Mouse (Mus musculus): ENCODE measurements at regions not wholly inside any gene's neighbourhood (a gene's known extent, or its start where the extent isn't known, plus 50 kb on each side); places are given as distances from the start of the nearest gene placed in this dataset.

GRCm38 (mm10) chr15:32009818-32010217 is 167.3 kb upstream of the Tas2r119 start:
- H3K4me3 ChIP-seq (ENCODE audit: low read depth, low read length), result no peak overlapping the region
- H3K27me3 ChIP-seq (ENCODE audit: control insufficient read depth, insufficient read depth, low read length, poor library complexity, severe bottlenecking), result no peaks in the 10 kb centered on the region
- no peaks in the 10 kb centered on the region for H3K9me3 ChIP-seq (replicated peaks; ENCODE audit: control insufficient read depth, insufficient read depth, low read length, poor library complexity, severe bottlenecking)
- no peaks in the 10 kb centered on the region for H3K36me3 ChIP-seq (ENCODE audit: control insufficient read depth, insufficient read depth, low read length, poor library complexity, severe bottlenecking)
- H3K4me1 ChIP-seq (ENCODE audit: control insufficient read depth, insufficient read depth, low read length), result no peaks in the 10 kb centered on the region
- TF ChIP-seq EP300 (IDR thresholded peaks at IDR 0.05; ENCODE audit: insufficient read depth, low read depth, low read length) (no peak), POLR2A (IDR thresholded peaks at IDR 0.05; ENCODE audit: insufficient read depth, low read length) (no peak), CTCF (IDR thresholded peaks at IDR 0.05; ENCODE audit: low read depth, low read length) (no peak)
- no peak overlapping the region for H3K27ac ChIP-seq (ENCODE audit: insufficient read depth, low read length)
- no peak overlapping the region for H3K9ac ChIP-seq (ENCODE audit: low read depth, poor library complexity, severe bottlenecking)

- TF ChIP-seq EP300 (IDR thresholded peaks at IDR 0.05; ENCODE audit: insufficient read depth, low read depth, low read length) (no peak), POLR2A (IDR thresholded peaks at IDR 0.05; ENCODE audit: insufficient read depth, low read length) (no peak), CTCF (IDR thresholded peaks at IDR 0.05; ENCODE audit: low read depth, low read length) (no peak)
- Histone ChIP-seq H3K36me3 (ENCODE audit: control insufficient read depth, insufficient read depth, low read length, poor library complexity, severe bottlenecking) (no peaks in the 10 kb centered on the region), H3K9me3 (replicated peaks; ENCODE audit: control insufficient read depth, insufficient read depth, low read length, poor library complexity, severe bottlenecking) (no peaks in the 10 kb centered on the region), H3K9ac (ENCODE audit: low read depth, poor library complexity, severe bottlenecking) (no peak overlapping the region), H3K27me3 (ENCODE audit: control insufficient read depth, insufficient read depth, low read length, poor library complexity, severe bottlenecking) (no peaks in the 10 kb centered on the region), H3K4me1 (ENCODE audit: control insufficient read depth, insufficient read depth, low read length) (no peaks in the 10 kb centered on the region), H3K4me3 (ENCODE audit: low read depth, low read length) (no peak overlapping the region), H3K27ac (ENCODE audit: insufficient read depth, low read length) (no peak overlapping the region)
Measured at GRCm38 (mm10) chr15:32012044-32012443, 165.0 kb upstream of the Tas2r119 start.

DNA sequence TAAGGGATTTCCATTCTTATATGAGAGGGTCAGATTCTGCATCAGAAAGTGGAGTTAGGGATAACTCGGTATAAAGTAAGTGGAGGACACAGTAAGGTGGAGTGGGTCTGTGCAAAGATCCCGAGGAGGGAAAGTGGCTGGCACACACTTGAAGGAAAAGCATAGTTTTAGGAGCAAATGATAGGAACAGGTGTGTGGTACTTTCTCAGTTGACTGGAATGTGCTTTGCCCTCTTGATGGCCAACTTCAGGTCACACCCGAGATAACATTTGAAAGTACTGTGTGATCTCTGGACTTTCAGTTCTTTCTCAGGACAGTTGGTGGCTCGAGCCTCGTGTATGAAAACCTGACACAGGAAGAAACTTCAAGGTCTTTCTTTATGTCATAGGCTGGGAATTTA is 164.3 kb upstream of the Tas2r119 start:
- Histone ChIP-seq H3K4me3 (ENCODE audit: low read depth, low read length) (no peak overlapping the region), H3K9ac (ENCODE audit: low read depth, poor library complexity, severe bottlenecking) (no peak overlapping the region), H3K4me1 (ENCODE audit: control insufficient read depth, insufficient read depth, low read length) (no peaks in the 10 kb centered on the region), H3K9me3 (replicated peaks; ENCODE audit: control insufficient read depth, insufficient read depth, low read length, poor library complexity, severe bottlenecking) (no peaks in the 10 kb centered on the region), H3K27ac (ENCODE audit: insufficient read depth, low read length) (no peak overlapping the region), H3K27me3 (ENCODE audit: control insufficient read depth, insufficient read depth, low read length, poor library complexity, severe bottlenecking) (no peaks in the 10 kb centered on the region), H3K36me3 (ENCODE audit: control insufficient read depth, insufficient read depth, low read length, poor library complexity, severe bottlenecking) (no peaks in the 10 kb centered on the region)
- TF ChIP-seq POLR2A (IDR thresholded peaks at IDR 0.05; ENCODE audit: insufficient read depth, low read length) (no peak), CTCF (IDR thresholded peaks at IDR 0.05; ENCODE audit: low read depth, low read length) (no peak), EP300 (IDR thresholded peaks at IDR 0.05; ENCODE audit: insufficient read depth, low read depth, low read length) (no peak)

DNA sequence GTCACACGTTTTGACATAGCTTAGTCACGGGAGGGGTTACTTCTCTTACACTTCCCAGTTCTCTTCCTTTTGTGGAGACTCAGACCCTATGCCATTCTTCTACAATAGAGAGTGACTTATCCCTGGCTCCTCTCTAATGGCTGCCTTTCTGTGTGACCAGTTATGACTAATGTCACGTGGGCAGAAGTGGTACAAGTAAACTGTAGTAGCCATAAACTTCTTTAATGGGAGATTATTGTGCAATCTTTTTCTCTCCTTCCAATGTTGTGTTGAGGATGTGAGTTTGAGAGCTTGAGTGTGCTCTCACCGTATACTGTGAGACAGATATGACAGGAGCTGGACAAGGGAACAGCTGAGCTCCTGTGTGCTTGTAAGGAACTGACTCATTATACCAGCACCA is 161.9 kb upstream of the Tas2r119 start:
- TF ChIP-seq CTCF (IDR thresholded peaks at IDR 0.05; ENCODE audit: low read depth, low read length) (no peak), EP300 (IDR thresholded peaks at IDR 0.05; ENCODE audit: insufficient read depth, low read depth, low read length) (no peak), POLR2A (IDR thresholded peaks at IDR 0.05; ENCODE audit: insufficient read depth, low read length) (no peak)
- H3K4me1 ChIP-seq (ENCODE audit: control insufficient read depth, insufficient read depth, low read length), result no peaks in the 10 kb centered on the region
- H3K9me3 ChIP-seq (replicated peaks; ENCODE audit: control insufficient read depth, insufficient read depth, low read length, poor library complexity, severe bottlenecking), result peaks cover 2% of the 10 kb centered on the region; the same call in 1 of the 2 replicates
- no peaks in the 10 kb centered on the region for H3K27me3 ChIP-seq (ENCODE audit: control insufficient read depth, insufficient read depth, low read length, poor library complexity, severe bottlenecking)
- no peaks in the 10 kb centered on the region for H3K36me3 ChIP-seq (ENCODE audit: control insufficient read depth, insufficient read depth, low read length, poor library complexity, severe bottlenecking)
- H3K27ac ChIP-seq (ENCODE audit: insufficient read depth, low read length), result no peak overlapping the region
- no peak overlapping the region for H3K4me3 ChIP-seq (ENCODE audit: low read depth, low read length)
- no peak overlapping the region for H3K9ac ChIP-seq (ENCODE audit: low read depth, poor library complexity, severe bottlenecking)

- no peak overlapping the region for H3K27ac ChIP-seq (ENCODE audit: insufficient read depth, low read length)
- H3K9me3 ChIP-seq (replicated peaks; ENCODE audit: control insufficient read depth, insufficient read depth, low read length, poor library complexity, severe bottlenecking), result peaks cover 2% of the 10 kb centered on the region; the same call in 1 of the 2 replicates
- no peak for TF ChIP-seq EP300 (IDR thresholded peaks at IDR 0.05; ENCODE audit: insufficient read depth, low read depth, low read length)
- H3K9ac ChIP-seq (ENCODE audit: low read depth, poor library complexity, severe bottlenecking), result no peak overlapping the region
- H3K27me3 ChIP-seq (ENCODE audit: control insufficient read depth, insufficient read depth, low read length, poor library complexity, severe bottlenecking), result no peaks in the 10 kb centered on the region
- H3K36me3 ChIP-seq (ENCODE audit: control insufficient read depth, insufficient read depth, low read length, poor library complexity, severe bottlenecking), result no peaks in the 10 kb centered on the region
- no peaks in the 10 kb centered on the region for H3K4me1 ChIP-seq (ENCODE audit: control insufficient read depth, insufficient read depth, low read length)
- no peak overlapping the region for H3K4me3 ChIP-seq (ENCODE audit: low read depth, low read length)
Measured at GRCm38 (mm10) chr15:32020323-32021008, 156.6 kb upstream of the Tas2r119 start.

GRCm38 (mm10) chr15:32021009-32021602 is 156.0 kb upstream of the Tas2r119 start:
- Histone ChIP-seq H3K4me3 (ENCODE audit: low read depth, low read length) (no peak overlapping the region), H3K36me3 (ENCODE audit: control insufficient read depth, insufficient read depth, low read length, poor library complexity, severe bottlenecking) (no peaks in the 10 kb centered on the region), H3K27me3 (ENCODE audit: control insufficient read depth, insufficient read depth, low read length, poor library complexity, severe bottlenecking) (no peaks in the 10 kb centered on the region), H3K9me3 (replicated peaks; ENCODE audit: control insufficient read depth, insufficient read depth, low read length, poor library complexity, severe bottlenecking) (peaks cover 2% of the 10 kb centered on the region; the same call in 1 of the 2 replicates), H3K4me1 (ENCODE audit: control insufficient read depth, insufficient read depth, low read length) (no peaks in the 10 kb centered on the region), H3K27ac (ENCODE audit: insufficient read depth, low read length) (no peak overlapping the region), H3K9ac (ENCODE audit: low read depth, poor library complexity, severe bottlenecking) (no peak overlapping the region)
- TF ChIP-seq EP300 (IDR thresholded peaks at IDR 0.05; ENCODE audit: insufficient read depth, low read depth, low read length) (no peak), CTCF (IDR thresholded peaks at IDR 0.05; ENCODE audit: low read depth, low read length) (no peak), POLR2A (IDR thresholded peaks at IDR 0.05; ENCODE audit: insufficient read depth, low read length) (no peak)
